Mouse (Mus musculus) thymus, postnatal 10 days (tissue): ENCODE data around the gene Ccdc148.
A peak's percentile ranks its signal among the peaks of the same experiment; 100 is the strongest.

Experiments used
- DNase-seq, 2 experiments: peaks; one replicate each; pipeline ENCODE4 v3.0.0; 2021; ENCODE audit warnings: low spot score in 2 of 2

Ccdc148 gene

DNA sequence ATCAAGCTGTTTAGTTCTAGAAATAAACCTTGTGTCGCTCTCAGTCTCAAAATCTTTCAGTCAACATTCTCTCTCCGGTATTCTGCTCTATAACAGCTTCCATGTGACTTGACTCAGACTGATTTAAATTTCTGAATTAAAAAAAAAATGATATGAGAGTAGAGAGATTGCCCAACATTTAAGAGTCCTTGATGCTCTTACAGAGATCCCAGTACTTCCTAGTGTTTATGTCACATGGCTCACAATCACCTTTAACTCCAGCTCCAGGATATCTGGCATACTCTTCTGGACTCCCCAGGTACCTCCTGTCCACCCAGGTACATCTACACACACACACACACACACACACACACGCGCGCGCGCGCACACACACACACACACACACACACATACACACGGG lies 248.1 kb downstream of the Ccdc148 start:
- DNase-seq = no peak

DNA sequence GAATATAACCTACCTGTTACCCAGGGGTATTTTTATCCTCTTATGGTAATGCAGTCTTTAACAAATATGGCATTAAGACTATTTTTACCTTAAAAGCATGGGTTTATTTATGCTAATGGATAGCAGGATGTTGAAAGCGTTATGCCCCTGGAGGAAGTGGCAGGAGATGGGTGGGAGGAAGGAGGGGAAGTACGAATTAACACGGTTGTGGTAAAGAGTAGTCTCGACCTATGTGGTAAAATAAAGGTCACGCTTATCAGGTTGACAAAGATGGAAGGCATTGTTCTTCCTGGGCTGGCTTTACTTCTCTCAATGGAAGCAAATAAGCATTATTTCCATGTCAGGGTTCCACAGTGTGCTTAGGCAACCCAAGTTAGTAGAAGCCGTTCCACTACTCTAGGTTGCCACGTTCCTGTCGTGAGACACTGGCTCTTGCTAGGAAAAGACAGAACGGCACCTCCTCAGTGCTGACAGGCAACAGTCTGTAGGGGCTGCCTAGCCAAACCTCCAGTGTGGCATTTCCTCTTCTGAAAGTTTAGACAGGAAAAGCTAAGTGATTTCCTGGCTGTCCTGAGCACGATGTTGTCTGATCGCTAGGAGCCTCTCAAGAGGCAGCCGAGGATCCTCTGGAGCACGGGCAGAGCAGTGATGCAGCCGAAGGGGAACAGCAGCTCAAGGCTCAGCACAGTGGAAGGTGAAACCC lies 253.5 kb downstream of the Ccdc148 start:
- peak in 1 of 2 experiments; percentile 11 for DNase-seq

DNA sequence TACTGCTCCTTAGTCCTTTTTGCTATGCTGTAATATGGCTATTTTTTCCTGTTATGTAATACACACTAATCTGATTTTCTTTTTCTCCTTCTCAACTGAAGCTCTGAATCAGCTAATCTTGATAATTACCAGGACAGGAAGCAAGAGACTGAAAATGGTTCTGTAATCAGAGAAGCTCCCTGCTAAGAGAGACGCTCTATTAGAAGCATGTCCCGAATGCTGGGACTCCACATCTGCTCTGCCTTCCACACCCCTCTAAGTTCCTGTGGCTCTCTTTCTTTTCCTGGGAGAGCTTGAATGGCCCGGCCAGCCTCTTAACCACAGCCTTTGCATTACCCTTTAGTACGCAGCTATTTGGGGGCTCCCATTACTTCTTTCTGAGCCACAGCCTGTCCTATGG lies 255.4 kb downstream of the Ccdc148 start:
- no peak for DNase-seq

DNA sequence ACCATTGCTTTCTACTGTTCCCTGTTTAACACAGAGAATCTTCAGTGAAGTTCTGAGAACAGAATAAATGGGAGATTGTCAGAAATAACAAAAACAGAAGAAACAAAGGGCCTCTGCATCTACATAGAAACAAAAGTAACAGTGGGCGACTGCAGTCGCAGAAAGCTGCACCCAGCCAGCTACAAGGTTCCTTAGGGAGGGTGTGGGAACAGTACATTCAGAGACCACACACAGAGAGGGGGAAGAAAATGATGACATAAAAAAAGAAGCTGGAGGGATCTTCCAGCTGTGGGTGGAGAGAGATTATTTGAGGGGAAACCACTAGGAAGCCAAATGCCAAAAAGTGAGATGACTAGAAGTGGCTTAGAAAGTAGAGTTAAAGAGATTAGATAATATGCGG lies 280.6 kb downstream of the Ccdc148 start:
- DNase-seq = no peak

DNA sequence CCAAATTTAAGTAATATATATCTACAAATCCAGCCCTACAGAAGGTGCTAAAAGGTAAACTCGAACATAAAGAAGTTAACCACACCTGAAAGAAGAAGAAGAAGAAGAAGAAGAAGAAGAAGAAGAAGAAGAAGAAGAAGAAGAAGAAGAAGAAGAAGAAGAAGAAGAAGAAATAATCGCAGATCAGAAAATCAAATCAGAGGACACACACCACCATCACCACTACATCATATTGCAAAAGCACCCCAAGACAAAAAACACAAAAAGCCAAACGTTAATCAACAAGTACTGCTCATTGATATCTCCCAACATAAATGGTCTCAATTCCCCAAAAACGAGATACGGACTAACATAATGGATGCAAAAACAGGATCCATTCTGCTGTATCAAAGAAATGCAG lies 301.3 kb downstream of the Ccdc148 start, which contains the start of gene Gm11099:
Gene Gm11099, plus strand, starts transcription at position 301 of the 400 bp plus-strand sequence.
- no peak for DNase-seq

DNA sequence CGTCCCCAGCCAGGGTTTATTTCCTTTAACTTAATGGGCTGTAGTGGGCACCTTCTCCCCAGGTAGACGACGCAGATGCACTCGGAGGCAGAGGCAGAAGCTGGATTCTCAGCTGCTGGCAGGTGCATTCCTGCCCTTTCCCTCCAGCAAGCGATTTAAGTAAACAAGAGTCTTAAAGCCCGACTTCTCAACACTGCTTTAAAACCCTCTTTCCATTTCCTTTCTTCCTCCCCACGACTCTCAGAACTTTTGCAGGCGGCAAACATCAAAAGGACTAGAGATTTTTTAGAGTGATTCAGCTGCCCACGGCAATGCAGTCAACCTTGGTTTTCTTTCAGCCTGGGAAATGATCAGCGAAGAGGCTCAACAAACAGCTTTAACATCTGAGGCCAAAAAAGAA lies 316.0 kb downstream of the Ccdc148 start:
- DNase-seq = peak in 1 of 2 experiments; percentile 16

DNA sequence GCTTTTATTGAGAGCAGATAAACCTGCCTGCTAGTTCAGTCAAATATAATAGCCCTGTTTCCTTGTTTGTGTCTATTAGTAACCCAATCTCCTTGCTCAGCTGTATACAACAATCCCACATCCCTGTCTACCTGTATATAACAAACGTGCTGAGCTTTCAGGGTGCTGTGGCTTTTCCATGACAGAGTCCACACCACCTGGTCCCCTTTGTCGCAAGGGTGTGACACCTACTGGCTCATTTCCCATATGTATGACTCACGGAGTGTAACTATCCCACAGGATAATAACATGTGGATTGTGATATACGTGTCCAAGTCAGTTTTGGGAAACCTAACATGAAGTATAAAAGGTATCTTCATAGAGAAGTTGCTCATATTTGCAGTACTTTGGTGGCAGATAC lies 318.0 kb downstream of the Ccdc148 start:
- no peak for DNase-seq

DNA sequence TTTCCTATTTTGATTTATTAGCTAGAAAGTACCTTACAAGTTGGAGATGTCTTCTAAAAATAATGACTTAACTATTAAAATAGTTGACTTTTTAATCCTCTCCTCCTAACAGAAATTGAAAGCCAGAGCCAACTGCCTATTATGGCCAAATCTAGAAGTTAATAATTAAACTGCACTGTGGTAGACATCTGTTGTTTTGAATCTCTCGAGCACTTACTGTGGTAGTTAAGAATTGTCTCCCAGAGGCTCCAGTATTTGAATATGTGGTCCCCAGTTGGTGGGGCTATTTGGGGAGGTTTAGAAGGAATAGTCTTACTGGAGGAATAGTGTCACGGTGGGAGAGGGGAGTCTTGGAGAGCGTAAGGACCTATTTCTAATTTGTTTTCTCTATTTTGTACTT lies 319.5 kb downstream of the Ccdc148 start:
- no peak for DNase-seq

DNA sequence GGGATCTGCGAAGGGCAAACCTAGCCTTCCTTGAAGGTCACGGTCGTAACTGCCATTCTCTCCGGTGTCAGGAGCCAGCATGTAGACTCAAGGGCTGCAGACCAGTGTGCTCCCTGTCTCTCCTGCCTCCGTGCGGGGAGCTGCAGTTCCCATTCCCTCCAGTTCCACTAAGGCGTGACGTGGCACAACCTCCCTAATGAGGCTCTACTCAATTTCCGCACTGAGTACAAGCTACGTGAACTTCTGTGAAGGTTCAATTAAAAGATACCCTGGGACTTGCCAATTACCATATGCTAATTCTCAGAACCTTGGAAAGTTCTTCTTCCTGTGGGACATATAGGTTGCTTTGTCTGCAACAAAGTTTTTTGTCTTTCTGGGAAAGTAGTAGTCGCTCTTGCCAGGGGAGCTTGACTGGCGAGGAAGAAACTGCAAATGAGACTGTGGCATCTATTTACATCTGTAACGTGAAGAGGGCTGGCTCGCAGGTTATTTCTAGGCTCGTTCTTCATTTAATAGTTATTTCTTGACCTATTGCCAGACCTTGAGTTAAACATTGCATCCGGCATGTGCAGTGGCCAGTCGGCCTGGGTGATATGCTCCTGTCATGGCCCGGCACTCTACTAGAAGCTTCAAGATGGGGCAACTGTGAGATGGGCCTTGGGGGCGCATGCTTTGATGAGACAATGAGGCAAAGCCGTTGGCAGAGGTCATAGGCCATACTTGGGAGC lies 328.1 kb downstream of the Ccdc148 start:
- DNase-seq = no peak

DNA sequence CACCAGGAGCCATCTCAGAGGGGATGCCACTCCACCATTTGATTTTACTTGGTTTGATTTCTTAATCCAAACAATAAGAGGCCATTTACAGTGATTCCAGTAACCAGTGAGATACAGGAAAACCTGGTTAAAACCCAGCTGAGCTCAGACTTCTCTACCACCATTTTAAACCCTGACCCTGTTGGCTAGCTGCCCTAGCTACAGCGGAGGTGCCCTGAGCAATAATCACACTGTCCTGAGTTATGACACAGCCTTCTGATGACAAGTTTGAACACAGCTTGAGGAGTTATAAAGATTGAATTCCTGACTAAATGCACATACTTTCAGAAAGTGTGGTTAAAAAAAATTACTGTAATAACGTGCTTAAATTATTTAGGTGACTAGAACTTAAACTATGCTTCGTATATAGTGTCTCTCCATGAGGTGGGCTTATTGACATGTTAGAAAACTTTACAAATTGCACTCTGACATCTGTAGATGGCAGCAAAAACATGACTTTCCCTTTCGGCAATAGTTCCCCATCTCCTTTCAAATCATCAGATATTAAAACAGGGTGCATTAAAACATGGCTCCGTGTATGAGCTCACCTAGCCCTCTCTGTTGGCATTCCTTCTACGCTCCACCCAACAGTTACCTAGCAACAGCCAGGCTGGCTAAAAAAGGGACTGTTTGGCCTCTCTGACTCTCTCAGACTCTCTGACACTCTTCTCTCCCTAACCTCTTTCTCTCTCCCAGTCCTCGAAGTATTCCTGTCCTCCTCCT lies 330.3 kb downstream of the Ccdc148 start:
- DNase-seq = no peak

DNA sequence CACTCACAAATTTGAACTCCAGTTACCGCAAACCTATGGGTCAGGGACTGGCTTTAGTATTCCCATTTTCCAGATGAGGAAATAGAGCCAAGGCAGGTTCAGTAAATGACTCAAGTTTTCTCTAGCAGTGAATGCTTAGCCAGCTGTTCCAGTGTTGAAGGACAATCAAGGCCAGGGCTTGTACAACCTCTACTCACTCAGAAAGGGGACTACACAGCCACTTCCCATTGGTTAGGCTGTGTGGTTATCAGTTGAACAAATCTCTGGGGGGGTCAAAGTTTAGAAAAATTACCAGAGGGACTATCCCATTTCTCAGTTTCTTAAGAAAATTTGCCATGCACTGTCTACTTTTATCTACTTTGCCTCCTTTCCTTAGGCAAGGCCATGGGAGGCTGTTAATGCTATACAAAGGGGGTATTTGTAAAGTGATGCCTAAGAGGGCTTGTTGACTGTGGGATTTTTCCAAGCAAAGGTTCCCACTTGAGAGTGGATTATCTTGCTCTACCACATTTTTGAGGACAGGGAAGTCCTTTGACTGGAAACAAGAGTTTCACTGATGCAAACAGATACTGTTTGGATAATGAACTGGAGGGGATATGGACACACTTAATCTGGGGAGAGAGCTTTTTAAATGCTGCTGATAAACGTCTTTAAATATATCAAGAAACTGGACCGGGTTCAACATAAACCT lies 331.4 kb downstream of the Ccdc148 start:
- DNase-seq = no peak

DNA sequence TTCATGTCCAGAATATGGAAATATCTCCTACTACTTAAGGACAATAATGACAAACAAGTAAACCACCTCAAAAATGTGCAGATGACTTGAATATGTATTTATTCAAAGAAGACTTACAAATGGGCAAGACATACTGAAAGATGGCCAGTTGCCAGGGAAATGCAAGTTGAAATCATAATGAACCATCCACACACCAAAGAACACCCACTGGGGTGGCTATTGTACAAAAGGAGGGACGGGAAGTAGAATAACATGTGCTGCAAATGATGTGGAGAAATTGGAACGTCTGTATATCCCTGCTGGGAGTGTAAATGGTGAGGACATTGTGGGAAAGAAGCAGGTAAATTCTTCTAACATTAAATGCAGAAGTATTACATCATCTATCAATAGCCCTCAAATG lies 347.5 kb downstream of the Ccdc148 start:
- DNase-seq = no peak

DNA sequence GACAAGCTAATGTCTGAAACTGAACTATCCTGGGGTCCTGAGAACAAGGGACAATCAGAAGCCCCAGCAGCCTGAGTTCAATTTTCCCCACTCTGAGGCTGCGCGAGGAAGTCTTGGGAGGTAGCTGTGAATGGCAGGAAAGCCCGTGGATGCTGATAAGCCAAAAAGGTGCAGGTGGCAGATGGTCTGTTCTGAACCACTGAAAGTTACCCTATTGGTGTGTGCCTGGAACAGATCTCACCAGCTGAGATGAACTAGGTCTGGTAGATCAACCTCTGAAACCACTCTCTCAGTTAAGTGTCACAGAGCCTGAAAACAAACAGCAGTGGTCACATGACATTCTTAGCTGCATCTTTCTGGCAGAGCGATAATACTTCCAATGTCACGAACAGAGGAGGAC lies 360.9 kb downstream of the Ccdc148 start:
- no peak for DNase-seq

DNA sequence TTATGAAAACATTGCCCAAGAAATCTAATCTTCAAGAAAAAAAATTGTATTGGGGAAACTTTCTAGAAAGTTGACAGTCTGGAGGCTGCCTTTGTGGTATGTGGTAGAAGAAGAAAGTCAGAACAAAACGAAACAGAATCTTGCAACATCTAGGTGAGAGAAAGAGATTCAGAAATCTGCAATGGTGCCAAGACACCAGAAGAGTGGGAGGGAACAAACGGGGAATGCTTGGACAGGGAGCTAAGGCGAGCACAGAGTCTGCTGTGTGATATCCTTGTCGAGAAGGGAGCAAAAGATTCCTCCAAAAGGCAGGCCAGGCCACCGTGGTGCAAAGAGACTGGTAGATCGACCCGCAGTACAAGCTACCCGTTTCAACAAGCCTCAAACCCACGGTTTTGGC lies 361.4 kb downstream of the Ccdc148 start:
- no peak for DNase-seq

DNA sequence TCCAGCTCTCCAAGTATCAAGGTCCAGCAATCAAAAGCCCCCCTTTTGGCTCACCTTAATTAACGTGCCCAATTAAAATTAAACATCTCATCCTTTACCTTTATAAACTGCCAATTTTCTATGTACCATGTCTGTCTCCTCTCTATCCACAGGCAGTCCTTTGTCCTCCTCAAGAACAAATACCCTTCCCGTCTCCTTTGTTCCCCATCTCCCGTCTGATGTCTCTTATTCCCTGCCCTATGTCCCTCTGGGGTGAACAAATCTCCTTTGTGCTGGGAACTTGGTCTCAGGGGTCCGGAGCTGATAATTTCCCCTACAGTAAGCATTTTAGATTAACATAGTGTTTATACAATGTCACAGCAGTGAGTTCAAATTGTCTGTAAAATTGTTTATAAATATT lies 363.0 kb downstream of the Ccdc148 start:
- no peak for DNase-seq

DNA sequence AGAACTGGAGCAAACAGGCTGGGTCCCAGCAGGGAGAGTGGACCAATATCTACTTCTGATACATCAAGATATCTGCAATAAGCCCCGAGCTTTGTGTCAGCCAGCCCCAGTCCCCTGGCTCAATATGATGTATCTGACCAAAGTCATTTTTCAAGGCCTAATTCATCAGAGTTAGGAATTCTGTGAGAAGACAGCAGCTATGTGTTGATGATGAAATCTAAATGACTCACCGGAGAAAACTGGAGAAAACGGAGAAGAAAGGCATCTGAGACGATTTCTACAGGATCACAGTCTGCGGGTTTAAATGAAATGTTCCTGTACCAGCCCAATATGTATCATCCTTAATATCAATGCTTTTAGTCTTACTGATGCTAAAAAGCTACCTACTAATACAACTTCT lies 365.1 kb downstream of the Ccdc148 start:
- no peak for DNase-seq

DNA sequence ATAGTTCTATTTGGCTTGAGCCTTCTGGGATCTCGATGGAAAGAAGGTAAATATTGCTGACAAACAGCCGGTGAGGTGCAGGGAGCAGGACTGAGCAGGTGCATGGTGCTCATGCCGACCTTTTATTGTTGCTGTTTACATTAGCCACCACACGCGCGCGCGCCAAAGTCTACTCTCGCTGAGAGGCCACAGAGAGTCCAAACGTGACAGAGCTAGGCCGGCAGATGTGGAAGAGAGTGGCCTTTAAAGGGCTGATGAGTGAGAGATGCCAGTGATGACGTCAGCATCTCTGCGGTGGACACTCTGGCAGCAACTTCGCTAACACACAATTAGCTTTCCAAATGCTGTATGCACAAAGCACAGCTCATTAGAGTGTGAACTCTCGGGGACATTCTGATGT lies 366.0 kb downstream of the Ccdc148 start:
- no peak for DNase-seq

DNA sequence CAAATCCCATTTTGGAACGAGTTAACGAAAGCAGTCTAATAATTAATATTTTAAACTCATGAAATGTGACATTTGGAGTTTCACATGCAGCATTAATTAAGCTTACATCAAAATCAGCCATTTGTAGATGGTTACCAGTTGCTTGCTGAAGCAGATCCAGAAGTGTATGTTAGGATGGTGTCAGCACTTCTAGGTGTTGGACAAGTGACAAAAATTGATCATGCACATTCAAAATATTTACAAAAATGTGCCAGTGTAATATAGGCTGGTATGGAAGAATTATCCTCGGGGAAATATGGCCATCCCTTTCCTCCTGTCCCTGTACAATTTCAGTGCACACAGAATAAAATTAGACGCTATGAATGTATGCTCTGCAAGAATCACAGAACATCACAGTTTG lies 370.1 kb downstream of the Ccdc148 start:
- no peak for DNase-seq

DNA sequence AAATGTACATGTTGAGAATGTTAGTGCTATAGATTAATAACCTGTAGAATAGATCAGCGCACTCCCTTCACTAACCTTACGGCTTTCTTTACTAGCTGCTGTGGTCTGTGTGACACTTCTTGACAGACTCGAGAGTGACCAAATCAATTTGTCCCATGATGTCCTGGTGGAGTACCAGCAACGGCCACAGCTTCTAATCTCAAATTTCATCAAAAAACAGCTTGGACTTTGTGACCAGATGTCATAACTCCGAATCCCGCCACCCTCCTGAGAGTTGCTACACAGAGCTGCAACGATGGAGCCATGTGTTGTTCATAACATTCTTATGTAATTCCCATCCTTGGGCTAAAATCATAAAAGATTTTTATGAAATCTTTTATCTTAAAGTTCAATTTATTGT lies 370.5 kb downstream of the Ccdc148 start:
- no peak for DNase-seq

DNA sequence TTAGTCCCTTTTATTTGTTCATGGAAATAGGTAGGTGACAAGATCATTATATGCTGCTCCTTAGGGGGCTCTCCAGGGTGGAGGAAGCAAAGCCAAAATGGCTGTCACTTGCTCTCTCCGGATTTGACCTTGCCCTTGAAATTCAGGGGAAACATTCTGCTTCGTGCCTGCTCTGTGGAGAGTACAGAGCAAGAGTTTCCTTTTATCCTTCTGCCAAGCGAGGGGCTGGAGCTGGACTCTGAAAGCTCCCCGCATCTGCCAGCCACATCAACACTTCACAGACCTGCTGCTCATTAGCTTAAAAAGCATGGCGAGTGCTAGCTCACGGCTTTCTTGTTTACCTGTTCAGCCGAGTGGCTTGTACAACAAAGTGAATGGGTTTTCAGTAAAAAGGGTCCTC lies 373.1 kb downstream of the Ccdc148 start:
- DNase-seq = no peak

DNA sequence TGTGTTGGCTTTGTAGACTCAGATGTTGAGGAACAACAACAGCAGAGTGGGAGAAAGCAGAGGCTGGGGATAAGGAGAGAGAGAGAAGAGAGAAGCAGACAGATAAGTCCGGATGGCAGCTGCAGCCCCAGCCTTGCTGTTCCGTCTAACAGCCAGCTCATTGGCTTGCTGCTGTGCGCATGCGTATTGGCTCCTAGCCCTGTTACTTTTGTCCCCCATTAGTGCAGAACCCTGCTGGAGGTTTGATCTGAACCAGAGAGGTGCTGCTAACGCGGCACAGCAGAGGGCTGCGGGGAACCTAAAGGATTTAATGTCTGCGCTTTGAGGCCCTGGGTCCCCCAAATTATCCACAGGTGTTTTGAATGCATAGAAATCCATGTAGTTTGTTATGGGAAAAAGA lies 373.8 kb downstream of the Ccdc148 start:
- no peak for DNase-seq

DNA sequence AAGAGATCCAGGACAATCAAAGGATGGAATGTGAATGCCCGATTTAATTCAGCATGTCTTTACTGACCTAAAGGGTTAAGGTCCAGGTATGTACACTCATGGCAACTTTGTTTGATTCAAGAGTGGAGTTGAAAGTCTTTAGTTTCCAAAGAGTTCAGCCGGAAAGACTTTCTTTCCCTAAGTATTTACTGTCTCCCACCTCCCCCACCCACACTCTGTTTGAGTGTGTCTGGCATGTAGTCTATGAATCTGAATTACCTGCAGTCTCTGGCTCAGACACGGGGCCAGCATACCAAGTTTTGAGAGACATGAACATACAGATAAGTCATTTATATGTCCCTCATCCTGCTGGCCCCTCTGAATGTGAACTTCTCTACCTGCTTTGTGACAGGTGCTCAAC lies 374.3 kb downstream of the Ccdc148 start:
- DNase-seq = no peak
